Mouse (Mus musculus) Muller cell, postnatal 12 days (primary cell): ENCODE measurements around the gene Icos.

Experiments used
- DNase-seq: peaks from one replicate; pipeline ENCODE4 v3.0.0-alpha.2; 2015; ENCODE audit errors: inconsistent ontology term

Icos gene

DNA sequence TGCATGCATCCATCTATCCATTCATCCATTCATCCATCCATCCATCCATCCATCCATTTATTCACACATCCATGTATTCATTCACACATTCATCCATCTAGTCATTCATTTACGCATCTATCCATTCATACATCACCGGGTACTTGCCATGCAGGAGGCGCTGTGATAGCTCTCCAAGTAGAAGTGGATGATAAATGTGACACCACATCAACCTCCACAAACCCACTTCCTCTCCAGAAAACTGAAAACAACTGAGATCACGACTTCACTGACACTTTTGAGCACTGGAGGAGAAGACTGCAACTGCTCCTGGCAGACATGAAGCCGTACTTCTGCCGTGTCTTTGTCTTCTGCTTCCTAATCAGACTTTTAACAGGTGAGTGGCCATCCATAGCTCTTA, at the start of gene Icos:
Gene Icos, plus strand, starts transcription at position 287 of the 400 bp plus-strand sequence.
- DNase-seq: no peak

DNA sequence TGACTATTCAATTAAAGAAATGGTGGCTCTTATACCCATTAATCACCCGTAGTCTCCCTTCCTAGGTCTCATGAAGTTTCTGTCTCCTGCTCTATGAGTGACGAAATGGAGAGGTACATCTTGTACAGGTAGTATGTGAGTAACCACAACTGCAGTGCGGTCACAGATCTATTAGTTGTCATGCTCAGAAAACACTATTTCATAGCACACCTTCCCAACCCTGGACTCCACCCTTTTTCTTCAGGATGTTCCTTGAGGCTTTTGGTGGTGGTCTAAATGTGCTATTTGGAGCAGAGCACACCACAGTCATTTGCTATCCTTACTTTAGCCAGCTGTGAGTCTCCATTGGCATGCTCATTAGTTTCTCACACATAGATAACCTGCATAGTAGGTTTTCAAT, 48.7 kb upstream of the Icos start:
- DNase-seq: no peak

DNA sequence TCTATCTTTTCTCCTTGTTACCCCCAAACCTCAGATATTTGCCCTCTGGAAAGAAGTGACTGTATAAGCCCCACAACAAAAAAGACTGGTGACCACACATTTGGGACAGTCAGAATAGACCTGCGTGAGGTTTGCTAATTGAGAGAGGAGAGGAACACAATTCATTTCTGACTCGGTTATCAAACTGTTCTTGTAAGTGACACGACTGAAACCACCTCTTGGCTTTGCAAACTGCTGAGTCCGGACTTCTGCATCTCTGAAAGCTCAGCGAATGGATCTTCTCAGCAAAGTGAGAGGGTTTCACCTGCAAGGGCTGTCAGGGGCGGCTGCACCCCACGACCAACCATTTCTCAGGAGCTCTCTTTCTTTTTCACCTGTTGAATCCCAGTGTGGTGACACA, 47.3 kb upstream of the Icos start:
- no peak for DNase-seq

DNA sequence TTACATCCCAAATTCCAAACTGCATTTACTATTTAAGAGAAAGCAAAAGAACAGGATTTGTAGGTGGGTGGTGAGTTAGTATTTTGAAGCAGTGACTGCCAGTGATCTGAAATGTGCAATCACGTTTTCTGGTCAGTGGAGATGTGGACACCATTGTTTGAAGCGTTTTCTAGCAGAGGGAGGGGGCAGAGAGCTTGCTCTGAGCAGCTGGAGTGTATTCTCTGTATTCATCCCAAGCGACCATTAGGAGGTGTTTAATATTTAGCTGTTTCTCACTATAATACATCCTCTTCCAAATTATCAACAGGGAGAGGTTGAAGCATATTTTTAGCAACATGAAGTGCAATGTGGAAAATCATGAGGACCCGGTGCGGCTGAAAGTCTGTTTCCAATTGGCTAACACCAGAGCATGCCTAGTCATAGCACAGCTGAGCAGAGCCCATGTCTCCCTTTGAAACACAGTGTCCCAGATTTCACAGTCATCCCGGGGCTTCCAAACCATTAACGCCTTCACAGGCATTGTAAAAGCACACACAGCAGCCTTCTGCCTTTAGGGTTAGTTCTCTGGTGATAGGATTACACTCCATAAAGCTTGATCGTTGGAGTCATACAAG, 41.7 kb upstream of the Icos start:
- DNase-seq: peak; percentile 11

DNA sequence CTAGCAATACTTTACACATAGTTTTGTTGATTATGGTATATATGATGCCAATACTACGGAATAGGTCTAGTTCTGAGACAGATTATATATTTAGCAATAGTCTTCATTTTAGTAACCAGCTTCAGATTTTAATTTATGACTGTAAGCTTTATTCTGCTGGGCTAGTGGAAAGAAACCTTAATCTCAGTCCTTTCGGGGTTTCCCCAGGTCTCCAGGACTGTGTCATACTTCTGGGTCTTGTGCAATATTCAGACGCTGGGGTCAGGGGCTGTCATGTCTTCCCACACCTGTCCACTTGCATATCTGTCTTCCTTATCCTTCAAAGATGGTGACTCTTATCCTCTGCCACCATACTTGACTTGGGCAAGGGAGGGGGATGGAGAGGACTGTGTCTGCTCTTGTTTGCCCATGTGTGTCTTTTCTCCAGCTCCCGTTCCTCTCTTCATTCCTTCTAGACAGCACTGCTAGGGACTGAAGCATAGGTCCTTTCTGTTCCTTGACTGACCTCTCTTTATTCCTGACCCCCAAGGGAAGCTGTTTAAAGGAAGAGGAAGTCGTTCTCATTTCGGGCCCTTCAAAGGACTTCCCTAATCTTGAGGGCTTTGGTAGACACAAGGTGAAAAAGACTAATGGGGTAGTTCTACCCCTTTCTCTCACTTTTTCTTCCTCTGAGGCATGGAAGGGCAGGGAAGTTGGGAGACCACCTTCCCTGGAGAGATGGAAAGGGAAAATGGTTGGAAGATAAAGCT, 40.6 kb upstream of the Icos start:
- DNase-seq: no peak

DNA sequence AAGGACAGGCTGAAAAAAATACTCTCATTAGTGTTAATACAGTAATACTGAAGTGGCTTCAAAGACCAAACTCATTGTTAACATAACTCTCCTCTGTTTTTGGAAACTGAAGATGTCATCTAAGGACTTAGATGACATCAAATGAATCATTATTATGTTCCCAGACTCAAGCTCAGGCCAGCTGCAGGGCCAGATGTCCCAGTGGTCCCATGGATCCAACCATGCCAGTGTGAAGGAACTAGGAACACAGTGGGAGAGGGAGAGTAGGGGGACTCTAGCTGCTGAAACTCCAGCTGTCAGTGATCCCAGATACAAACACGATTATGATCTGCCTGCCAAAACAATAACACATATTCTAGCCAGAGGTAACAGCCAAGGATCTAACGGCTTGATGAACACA, 39.5 kb upstream of the Icos start:
- DNase-seq: no peak

DNA sequence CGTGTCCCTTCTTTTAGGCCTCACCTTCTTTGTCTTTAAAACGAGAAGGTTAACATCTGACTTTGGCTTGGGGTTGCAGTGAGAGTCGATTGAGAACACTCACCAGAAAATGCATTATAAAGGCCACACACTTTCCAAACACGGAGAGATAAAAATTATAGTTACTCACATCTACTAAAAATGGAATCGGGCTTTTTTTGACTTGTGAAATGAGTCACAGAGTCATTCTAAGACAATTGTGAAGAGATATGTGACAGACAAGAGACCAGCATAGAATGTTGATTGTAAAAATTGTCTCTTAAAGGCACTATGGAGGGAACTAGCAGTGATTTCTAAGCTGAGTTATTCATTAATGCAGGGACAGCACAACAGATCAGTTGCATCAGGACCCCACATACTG, 38.8 kb upstream of the Icos start:
- DNase-seq: no peak

DNA sequence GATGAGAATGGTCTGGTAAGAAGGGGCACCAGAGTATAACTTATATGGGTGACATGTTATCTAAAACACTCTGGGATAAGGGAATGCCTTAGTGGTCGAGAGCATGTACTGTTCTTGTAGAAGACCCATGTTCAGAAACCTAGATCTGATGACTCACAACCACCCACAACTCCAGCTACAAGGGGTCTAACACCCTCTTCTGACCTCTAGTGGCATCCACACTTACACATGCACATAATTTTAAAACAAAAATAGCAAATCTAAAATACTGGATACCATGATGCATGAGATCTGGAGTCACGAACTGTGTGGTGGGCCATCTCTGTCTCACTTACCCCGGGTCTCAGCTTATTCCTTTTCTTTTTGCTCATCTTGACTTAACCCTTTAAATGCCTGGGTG, 37.7 kb upstream of the Icos start:
- no peak for DNase-seq

DNA sequence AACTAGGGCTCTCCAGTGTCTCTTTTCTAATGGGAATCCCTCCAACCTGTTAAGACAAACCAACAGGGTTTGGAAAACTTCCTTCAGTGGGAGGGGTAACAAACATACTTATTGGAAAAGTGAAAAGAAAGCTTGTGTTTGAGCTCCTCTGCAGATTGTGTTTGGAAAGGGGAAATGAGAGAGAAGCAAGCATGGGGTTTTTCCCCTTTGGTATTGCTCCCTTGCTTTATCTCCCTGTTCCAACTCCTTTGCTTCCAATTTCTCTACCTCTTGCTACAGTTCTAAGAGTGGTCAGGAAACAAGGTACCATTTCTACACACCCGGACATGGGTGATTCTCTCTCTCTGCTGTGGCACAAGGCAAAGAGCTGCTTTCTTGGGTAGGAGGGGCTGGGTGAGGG, 37.1 kb upstream of the Icos start:
- DNase-seq: no peak

DNA sequence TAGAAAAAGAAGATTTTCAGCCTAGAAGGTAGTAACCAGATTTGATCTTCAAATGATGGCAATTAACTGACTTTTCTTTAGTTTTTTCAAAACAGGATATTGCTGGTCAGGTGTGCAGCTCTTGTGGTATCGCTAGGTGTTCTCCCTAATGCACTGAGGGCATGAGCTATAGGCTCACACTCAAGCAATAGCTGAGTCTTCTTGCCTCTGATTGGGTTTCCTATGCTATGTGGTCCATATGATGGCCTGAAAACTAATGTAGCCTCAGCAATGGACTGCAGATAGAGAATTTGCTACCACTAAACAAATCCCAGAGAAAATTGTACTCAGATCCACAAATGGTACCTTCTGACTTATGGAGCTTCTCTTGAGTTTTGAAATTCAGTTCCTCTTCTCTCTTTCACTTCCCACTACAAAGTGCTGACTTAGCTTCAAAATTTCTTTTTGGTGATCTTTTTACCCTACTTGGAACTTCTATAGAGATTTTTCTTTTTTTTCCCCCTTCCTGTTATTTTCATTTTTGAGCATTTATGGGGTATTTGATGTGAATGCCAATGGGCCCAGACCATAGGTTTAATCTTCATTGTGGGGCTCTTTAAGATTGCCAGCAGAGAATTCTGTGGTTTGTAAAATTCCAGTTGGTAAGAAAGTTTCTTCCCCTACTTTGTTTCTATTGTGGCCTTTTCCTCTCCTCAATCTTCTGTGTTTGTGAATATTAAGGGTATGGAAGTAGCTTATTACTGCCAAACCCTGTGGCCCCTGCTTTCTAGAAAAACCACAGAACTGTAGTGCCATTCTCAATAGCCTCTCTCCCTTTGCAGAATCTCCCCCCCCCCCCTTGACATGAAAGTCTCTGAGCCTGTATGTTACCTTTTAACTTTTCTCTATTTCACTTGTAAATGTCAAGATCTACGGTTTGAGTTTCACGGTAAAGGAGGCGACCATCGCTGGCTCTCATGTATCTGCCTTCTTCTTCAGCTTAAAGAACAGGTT, 36.4 kb upstream of the Icos start:
- no peak for DNase-seq

DNA sequence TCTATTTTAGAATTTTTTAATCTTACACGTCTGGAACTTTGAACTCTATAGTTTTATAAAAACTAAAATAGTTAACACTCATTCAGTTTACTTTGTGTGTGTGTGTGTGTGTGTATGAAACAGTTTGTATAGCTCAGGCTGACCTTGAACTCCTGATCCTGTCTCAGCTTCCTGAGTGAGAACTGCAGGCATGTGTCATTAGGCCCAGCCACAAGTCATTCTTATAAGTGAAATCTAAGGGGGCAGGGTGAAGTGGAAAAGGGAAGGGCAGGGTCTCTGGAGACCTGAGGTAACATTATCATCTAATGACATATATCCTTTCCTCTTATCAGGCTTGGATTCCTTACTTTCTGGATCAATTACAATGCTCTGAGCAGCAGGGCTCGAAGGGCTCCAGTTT, 34.8 kb upstream of the Icos start:
- no peak for DNase-seq

DNA sequence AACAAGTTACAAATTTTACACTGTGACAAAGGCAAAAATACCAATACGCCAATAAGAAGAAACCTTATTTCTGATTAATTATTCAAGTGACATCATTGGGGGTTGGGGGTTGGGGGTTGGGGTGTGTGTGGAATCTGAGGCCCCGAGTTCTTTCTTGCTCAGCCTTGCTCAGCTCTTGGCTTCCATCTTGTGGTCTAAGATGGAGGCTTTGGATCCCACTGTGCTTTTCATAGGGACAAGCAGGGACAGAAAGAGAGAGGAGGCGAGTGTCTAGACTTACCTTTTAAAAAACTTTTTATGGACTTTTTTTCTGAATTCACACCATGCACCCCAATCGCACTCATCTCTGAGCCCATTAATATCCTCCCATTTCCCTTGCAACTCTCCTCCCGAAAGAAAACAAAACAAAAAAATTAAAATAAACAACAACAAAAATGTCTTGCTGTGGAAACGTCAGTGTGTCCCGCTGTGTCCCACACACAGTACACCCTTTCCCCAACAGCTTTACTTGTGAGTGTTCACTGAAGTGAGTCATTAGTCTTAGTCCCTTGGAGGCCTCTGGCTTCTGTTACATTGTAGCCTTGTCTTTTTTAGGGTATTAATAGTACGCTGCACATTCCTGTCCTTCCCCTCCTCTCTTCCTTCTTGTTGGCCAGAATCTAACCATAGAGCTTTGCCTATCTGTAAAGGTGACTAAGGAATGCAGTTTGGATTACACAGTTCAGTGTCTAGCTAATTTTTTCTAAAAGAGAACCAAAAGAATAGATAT, 31.9 kb upstream of the Icos start:
- no peak for DNase-seq

DNA sequence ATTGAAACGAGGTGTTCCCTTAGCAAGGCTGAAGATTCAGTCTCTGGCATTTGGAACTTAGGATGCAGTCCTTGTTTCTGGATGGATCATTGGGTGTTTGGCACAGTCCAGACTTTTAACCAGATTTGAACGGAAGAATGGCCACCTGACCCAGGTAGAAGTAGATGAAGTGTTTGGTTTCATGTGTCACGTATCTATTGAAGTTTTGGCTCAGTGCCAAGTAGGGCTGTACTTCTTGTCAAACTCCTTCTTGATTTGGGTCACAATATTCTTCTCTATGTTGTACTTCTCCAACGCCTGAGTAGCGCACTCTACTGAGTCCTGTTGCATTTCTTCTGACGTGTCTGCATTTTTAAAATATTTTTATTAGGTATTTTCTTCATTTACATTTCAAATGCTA, 29.6 kb upstream of the Icos start:
- DNase-seq: no peak

DNA sequence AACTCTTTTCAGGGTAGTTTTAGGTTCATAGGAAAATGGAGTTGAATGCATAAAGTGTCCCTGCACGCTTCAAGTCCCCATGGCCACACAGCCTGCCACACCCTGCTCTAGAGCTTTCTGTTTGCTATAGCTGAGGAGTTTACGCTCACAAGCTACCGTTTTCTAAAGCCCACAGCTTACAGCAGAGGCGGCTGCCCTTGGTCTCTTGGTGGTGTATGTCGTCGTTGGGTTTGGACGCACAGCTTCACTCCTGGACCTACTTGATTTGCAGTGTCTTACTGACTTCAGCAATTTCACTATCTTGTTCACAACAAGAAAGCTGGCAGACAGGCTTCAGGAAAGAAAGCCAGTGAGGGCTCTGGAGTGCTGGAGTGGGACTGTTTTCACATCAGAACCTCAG, 24.8 kb upstream of the Icos start:
- no peak for DNase-seq

DNA sequence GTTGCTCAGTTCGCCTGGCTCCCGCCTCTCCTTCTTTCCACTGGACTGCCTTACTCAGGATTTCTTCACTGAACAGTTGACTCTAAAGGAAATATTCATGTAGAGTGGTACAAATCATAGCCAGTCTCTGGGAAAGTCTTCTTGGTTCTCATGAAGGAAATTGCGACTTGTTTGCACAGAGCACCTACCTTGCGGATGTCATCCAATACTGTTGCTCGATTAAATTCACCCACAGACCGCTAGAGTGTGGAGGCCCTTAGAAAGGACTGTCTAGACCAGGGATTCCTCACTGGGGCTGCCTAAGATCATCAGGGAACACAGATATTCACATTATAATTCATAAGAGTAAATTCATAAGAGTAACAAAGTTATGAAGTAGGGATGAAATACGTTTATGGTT, 24.0 kb upstream of the Icos start:
- DNase-seq: no peak

DNA sequence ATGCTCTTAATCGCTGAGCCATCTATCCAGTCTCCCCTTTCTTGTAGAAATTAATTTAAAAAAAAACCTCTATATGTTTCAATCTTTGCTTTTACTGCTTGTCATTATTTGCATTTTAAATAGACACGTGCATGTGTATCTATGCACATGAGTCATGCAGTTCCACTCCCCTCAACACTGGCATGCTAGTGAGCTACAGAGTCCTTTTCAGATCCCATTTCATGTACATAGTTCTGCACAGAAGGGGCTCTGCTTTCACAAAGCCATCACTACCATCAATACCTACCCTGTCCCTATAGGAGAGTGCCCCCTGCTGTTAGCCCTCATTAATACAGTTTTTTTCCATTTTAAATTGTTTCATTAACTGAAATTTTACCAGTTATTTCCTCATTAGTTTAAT, 23.0 kb upstream of the Icos start:
- no peak for DNase-seq

DNA sequence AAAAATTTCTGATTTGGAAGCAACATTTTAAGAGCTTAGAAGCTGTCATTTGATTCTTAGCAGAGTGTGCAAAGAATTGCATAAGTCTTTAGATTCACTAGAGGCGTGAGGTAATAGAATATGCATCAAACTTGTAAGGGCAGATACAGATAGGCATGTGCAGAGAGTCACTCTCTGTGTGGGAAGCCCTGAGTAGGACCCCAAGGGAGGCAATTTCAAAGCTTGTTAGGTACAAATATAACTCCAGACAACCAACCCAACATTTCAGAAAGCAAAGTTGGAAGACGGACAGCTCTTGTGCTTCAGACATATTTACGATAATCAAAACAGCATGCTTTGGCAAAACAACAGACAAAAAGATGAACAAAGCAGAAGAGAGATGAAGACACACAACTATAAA, 22.5 kb upstream of the Icos start:
- no peak for DNase-seq

DNA sequence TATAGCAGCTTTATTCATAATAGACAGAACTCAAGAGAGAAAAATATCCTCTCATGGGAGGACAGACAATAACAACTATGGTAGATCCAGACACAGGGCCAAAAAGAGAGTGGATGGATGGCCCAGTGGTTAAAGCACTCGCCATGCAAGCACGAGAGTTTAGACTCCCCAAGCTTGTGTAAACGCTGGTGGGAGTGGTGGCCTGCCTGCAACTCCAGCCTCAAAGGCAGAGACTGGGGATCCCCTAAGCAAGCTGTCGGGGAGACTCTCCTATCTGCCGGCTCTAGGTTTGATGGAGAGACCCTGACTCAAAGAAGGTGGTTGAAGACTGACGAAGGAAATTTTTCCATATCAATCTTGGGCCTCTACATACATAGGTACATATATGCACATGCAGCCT, 21.5 kb upstream of the Icos start:
- no peak for DNase-seq

DNA sequence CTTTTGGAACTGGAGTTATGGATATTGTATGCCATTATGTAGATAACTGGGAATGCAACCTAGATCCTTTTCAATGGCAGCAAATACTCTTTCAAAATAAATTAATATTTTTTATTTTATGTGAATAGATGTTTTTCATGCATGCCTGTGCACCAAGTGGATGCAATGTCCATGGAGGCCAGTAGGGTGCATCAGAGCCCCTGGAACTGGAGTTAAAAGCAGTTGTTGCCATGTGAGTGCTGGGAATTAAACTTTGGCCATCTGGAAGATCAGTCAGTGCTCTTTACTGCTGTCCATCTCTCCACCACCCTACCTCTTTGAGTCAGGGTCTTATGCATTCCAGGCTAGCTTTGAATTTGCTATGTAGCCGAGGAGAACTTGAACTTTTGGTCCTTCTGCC, 19.4 kb upstream of the Icos start:
- no peak for DNase-seq

DNA sequence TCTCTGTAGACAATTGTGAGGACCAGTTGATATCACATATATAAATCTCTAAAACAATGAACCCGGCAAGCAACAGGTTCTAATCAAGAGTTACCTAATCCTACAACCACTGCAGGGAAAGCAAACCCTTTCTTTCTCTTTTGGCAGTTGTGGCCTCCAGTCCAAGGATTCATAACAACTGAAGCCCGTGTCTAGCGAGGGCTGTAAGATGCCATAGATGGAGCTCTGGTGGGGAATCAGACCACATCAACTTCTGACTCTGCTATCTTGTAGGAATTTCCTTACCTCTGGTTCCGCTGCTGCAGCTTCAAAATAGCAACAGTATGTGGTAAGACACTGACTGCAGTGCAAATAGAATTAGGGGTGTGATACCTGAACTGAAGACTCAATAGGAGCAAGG, 18.5 kb upstream of the Icos start:
- DNase-seq: no peak

DNA sequence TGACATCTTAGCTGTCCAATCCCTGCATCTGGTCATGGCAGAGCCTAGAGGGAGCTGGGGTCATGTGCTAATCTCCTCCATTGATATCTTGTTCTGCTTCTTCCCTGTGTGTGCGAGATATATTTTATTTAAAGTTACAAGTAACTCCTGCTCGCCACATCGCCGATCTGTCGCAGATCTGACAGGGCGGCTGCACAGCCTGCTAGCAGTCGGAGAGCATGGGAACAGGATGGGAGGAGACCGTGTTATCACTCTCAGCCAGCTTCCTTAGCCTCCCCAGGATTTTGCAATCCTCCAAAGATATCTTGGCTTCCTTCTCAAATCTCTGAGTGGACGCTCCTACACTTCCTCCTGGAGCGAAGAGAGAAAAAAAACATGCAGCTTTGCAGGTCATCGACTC, 17.3 kb upstream of the Icos start:
- no peak for DNase-seq

DNA sequence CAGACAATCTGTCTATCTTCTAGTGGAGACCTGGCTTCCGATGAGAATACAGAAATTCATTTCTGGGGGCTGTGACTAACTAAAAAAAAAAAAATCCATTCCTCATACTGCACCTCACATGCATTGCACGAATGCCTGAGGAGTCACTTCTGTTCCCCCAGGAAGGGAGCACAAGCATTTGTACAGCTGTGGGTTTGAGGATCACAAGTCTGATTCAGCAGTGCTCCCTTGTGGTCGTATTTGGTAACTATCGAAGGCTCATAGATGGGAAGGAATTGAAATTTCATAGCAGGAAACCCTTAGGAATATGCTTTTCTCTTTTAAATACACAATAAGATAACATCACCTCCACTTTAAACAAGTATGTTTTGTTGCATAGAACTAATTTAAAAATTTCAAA, 16.6 kb upstream of the Icos start:
- DNase-seq: peak; percentile 15
